Mouse (Mus musculus) heart, postnatal 14 days (tissue): ENCODE data around the gene Lingo4. TPM values are rescaled to one million over a fixed set of nuclear protein-coding genes. Genes with fewer than 3 reads are reported as not detected.

Source experiments
- DNase-seq, 2 experiments: peaks; one replicate each; pipeline ENCODE4 v3.0.0; 2021 to 2022
- intact Hi-C: fragments of 180-260 bp; cut with DNase I; formaldehyde crosslinking; loops from one replicate; pipeline ENCODE4 v1.15.1; 2025
- total RNA-seq, 2 experiments: library from RNA; stranded (reverse); gene quantifications; 2 replicates each; pipeline ENCODE4 v1.2.3; 2021

Lingo4 gene
- total RNA-seq, 2 experiments from 2014 or later = 0.14 to 0.37 TPM

DNA sequence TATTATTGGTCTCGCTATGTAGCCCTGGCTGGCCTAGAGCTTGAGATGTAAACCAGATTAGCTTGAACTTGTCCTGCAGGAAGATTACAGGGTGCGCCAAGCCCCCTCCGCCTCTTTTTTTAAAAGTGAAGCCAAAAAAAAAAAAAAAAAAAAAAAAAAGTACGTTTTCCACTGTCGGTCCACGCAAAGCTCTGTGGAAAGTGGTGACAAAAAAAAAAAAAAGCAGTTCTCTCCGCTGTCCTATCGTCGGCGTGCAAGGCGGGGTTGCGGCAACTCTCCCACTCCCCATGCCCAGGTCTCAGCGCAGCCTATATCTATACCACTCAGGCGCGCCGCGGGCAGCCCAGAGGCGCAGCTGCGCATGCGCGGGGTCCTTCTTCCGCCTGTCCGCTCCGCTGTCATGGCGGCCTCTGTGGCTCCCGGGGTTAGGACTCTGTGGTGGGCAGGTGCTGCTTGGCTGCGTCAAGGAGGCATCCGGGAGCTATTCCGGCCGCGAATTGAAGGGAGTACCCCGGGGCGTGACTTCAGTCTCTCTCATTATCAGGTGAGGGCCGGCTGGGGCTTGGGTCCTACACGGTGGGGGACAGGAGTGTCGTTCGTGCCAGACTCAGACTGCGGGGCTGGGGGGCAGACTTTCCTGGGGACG is 44.8 kb downstream of the Lingo4 start, which contains the start of gene Mrpl9:
Gene Mrpl9 (plus strand): TSS at position 368 of the 646 bp plus-strand sequence.
- intact Hi-C loops = loop anchor here (5.0 kb wide), 1 partner anchor 76 kb away; no protein-coding TSS in a partner anchor
- DNase-seq = peak; percentile 97 to 98

DNA sequence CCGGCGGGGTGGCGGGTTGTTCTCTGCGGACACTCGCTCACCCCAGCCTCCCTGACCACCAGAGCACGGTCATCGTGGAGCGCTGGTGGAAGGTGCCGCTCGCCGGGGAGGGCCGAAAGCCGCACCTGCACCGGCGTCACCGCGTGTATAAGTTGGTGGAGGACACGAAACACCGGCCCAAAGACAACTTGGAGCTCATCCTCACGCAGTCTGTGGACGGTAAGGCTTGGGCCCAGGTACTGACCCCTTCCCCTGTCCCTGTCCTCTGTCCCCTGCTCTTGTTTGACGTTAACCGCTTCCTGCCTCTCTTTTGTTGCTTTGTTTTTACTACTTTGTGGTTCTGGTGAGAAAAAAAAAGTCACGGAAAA is 45.3 kb downstream of the Lingo4 start, which contains the start of gene Oaz3:
Gene Oaz3 (minus strand): TSS at position 319 of the 368 bp plus-strand sequence.
- DNase-seq = no peak
- intact Hi-C loops = loop anchor here (5.0 kb wide), 1 partner anchor 76 kb away; no protein-coding TSS in a partner anchor

- intact Hi-C loops = no loop called here
- DNase-seq = no peak
Measured at GRCm38 (mm10) chr3:94449377-94449776, 51.1 kb downstream of the Lingo4 start.

Other genes with a start within 250 kb of the Lingo4 start
- not detected for gene Gm10696, start 220.3 kb upstream of the Lingo4 start, total RNA-seq
- gene Gm5286, start 201.8 kb upstream of the Lingo4 start, total RNA-seq = not detected
- not detected for gene Gm4778, start 134.5 kb upstream of the Lingo4 start, total RNA-seq
- 10 to 100 TPM; 12.6 to 14.9 TPM for gene Them4, start 88.4 kb upstream of the Lingo4 start, total RNA-seq
- not detected for gene Them5, start 56.4 kb upstream of the Lingo4 start, total RNA-seq
- under 1 TPM in 1 of 2 experiments, not detected in 1; 0.29 TPM for gene C2cd4d, start 36.1 kb upstream of the Lingo4 start, total RNA-seq
- 10 to 100 TPM; 29.6 to 33.1 TPM for gene Rorc, start 25.7 kb upstream of the Lingo4 start, total RNA-seq
- gene Tdrkh, start 14.8 kb downstream of the Lingo4 start, total RNA-seq = 1 to 10 TPM; 3.8 to 4.8 TPM
- 10 to 100 TPM; 62.4 to 66.5 TPM for gene Mrpl9, start 44.8 kb downstream of the Lingo4 start, total RNA-seq
- gene Oaz3, start 45.4 kb downstream of the Lingo4 start, total RNA-seq = not detected
- gene Celf3, start 79.8 kb downstream of the Lingo4 start, total RNA-seq = not detected
- under 1 TPM in 1 of 2 experiments, not detected in 1; 0.37 TPM for gene Riiad1, start 81.8 kb downstream of the Lingo4 start, total RNA-seq
- gene Snx27, start 184.2 kb downstream of the Lingo4 start, total RNA-seq = 10 to 100 TPM; 24.4 to 28.6 TPM
- gene Gm10972, start 244.6 kb downstream of the Lingo4 start, total RNA-seq = not detected